Mouse (Mus musculus) cerebellum, postnatal 4 days (tissue): Measurements from ENCODE around the gene Ptpn3.

Experiments
- DNase-seq, 2 experiments: peaks; one replicate each; pipeline ENCODE4 v3.0.0; 2022; ENCODE audit warnings: low spot score in 2 of 2, mixed read lengths in 1 of 2

The Ptpn3 gene

GRCm38 (mm10) chr4:57301410-57302313 is at the start of gene Ptpn3:
Gene Ptpn3 (minus strand): TSS chr4:57301837.
- DNase-seq: peak; percentile 33 to 61

- DNase-seq: no peak
Measured at GRCm38 (mm10) chr4:57350541-57350940, 48.9 kb upstream of the Ptpn3 start.

- DNase-seq: no peak
Measured at GRCm38 (mm10) chr4:57343996-57344395, 42.4 kb upstream of the Ptpn3 start.

- no peak for DNase-seq
Measured at GRCm38 (mm10) chr4:57338923-57339322, 37.3 kb upstream of the Ptpn3 start.

GRCm38 (mm10) chr4:57338061-57338460 is 36.4 kb upstream of the Ptpn3 start:
- no peak for DNase-seq

- DNase-seq: no peak
Measured at GRCm38 (mm10) chr4:57335000-57335666, 33.5 kb upstream of the Ptpn3 start.

DNA sequence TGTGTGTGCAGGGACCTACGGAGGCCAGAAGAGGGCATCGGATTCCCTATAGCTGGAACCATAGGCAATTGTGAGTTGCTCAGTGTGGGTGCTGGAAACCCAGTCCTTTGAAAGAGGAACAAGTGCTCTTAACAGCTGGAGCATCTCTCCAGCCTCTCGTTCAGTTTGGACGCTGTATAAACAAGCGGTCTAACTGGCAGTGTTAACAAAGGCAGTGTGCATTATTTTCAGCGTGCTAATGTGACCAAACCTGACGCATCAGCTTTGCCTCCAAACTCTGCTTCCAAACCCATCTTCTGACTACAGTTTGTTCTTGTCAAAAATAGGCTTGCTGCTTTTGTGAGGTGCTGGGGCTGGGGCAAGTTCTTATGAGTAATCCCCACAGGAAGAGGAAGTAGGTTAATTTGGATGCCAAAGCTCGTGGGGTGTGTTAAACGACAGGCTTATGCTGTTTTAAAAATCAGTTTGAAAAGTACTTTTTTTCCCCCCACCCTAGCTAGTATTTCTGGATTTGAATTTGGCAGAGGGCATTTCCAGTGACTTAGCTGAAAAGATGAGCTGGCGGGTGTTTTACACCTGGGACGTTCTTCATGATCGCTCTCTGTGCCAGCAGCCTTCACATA is 32.4 kb upstream of the Ptpn3 start:
- DNase-seq: no peak

GRCm38 (mm10) chr4:57332511-57332910 is 30.9 kb upstream of the Ptpn3 start:
- no peak for DNase-seq

GRCm38 (mm10) chr4:57320606-57321327 is 19.1 kb upstream of the Ptpn3 start:
- DNase-seq: peak in 1 of 2 experiments; percentile 50

GRCm38 (mm10) chr4:57318525-57319212 is 17.0 kb upstream of the Ptpn3 start:
- DNase-seq: peak in 1 of 2 experiments; percentile 23

DNA sequence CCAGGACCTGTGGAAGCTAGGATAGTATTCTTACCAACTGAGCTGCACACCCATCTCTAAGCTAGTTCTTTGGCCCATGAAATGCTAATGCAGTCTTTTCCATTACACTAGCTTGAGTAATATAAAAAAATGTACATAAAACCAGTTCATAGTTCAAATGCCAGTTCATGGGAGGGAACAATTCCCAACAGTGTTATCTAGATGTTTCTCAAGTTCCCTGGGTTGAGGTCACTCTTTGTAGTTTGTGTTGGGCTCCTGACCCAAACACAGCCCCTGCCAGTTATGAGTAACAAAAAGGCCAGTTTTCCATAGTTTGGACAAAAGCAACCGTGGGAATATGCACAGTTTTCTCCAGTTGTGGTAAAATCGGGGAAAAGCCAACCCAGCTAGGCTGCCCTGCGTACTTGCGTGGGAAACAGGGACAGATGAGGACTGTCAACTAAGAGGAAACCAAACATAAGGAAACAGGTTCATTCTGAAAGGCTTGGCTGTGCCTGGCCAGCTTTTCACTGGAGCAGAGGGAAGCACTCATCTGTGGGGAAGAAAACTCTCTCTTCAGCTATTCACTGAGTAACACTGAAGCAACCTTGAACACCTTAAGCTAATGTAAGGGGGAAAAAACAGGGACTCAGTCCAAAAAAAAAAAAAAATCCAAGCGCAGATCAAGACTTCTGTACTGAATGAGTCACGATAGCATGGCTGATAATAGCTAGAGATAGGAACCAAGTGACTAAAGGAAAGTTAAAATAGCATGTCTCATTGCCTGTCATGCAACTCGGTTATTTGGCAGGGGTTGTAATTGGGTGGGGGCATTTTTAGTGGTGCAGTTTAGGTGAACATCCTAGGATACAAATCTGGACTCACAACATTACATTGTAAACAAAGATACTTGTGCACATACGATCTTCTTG is 10.9 kb upstream of the Ptpn3 start:
- DNase-seq: no peak

DNA sequence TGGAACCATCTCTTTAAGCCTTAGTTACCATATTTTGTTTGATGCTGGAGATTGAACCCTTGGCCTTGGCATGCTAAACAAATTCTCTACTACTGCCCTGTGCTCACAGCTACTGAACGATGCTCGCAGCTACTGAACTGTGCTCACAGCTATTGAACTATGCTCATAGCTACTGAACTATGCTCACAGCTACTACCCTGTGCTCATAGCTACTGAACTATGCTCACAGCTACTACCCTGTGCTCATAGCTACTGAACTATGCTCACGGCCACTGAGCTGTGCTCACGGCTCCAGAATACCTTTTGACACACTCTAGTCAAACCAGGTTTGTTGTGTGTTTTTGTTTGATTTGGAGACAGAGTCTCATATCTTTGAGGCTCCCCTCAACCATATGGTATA is 10.1 kb upstream of the Ptpn3 start:
- no peak for DNase-seq

- DNase-seq: no peak
Measured at GRCm38 (mm10) chr4:57308214-57309000, 6.8 kb upstream of the Ptpn3 start.

GRCm38 (mm10) chr4:57307747-57308146 is 6.1 kb upstream of the Ptpn3 start:
- DNase-seq: no peak

DNA sequence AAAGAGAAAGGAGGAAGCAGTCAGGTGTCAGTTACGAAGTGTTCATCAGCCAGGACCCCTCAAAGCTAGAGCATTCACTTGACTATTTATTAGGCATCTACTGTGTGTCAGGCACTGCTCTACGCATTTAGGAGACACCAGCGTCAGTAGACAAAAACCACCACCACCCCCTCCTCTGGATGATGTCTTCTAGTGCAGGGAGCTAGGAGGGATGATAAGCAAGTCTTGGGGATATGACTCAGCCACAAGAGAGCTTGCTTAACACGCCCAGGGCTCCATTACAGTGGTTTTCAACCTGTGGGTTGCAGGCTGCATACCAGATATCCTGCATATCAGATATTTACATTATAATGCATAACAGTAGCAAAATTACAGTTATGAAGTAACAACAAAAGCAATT is 4.6 kb upstream of the Ptpn3 start:
- DNase-seq: no peak

DNA sequence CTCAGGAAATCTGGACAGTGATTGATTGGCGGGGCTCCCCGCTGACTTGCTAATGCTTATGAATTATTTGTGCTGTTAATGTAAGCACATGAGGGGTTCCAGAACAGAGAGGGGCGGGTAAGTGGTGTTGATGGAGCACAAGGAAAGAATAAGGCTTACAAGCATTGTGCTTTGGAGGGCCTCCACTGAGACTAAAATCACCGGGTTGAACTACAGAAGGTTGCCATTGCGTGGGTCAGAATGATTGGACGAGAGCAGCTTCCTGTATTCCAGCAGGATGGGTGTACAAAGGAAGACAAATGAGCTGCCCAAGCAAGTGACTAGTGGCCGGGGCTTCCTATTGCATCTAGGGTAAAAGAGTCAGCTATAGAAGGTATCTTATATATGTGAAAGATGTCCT is 4.0 kb upstream of the Ptpn3 start:
- no peak for DNase-seq

DNA sequence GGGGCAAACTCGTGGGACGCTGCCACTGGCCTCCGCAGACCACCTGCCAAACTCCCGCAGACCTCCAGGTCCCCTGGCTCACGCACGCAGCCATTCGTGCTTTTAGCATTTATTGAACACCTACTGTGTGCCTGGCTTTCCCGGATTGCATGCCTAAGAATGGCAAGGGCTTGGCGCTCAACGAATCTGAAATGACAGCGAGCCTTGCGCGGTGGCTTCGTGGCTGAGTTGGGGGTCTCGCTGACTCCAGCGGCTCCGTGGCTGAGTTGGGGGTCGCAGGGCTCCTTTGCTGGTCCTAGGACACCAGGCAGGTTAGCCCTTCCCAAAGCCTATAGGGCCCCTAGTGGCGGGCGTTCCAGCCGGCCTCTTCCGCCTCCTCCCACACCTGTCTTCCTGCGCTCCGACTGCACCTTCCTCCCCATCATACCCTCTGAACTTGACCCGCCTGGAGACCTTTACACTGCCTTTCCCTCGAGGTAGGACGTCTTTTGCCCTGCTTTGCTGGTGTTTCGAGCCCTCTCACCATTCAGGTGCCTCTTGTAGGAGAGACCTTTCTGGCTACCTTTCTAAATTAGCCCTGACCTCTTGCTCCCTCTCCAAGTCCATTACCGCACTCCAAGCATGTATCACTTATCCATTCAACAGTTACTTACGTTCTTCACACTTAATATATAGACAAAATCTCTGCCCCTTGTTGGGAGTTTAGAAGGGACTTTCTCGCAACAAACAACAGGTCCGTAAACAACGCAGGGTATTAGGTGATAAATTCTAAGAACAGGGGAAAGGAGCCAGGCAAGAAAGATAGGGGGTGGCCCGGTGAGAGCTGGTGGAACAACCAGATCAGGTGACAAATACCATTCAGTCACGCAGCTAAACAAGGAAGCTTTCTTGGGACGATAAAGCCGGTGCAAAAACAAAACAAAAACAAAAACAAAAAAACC is 898 bp downstream of the Ptpn3 start:
- no peak for DNase-seq
